Mouse (Mus musculus): ENCODE data around the gene AY358078. TPM values are rescaled to one million over a fixed set of nuclear protein-coding genes. Genes with fewer than 3 reads are reported as not detected.

Gene AY358078
- total RNA-seq (2023), result not detected

GRCm38 (mm10) chr14:51799746-51800145, at the start of gene AY358078:
Gene AY358078 (plus strand): TSS chr14:51800046.

GRCm38 (mm10) chr14:51773490-51773889, 26.4 kb upstream of the AY358078 start, which contains the start of gene Ang4:
Gene Ang4 (minus strand): TSS chr14:51773590.

GRCm38 (mm10) chr14:51853399-51853798, 53.6 kb downstream of the AY358078 start, which contains the start of gene Ear6:
Gene Ear6 (plus strand): TSS chr14:51853699.

Other genes starting within 250 kb of the AY358078 start
- not detected for gene Gm5622, start 247.3 kb upstream of the AY358078 start, total RNA-seq (2023)
- not detected for gene Gm17175, start 226.0 kb upstream of the AY358078 start, total RNA-seq (2023)
- gene Gm17174, start 207.9 kb upstream of the AY358078 start, total RNA-seq (2023), result not detected
- not detected for gene Gm17078, start 188.7 kb upstream of the AY358078 start, total RNA-seq (2023)
- not detected for gene Gm4181, start 164.4 kb upstream of the AY358078 start, total RNA-seq (2023)
- not detected for gene Gm17079, start 104.6 kb upstream of the AY358078 start, total RNA-seq (2023)
- gene Gm5800, start 82.9 kb upstream of the AY358078 start, total RNA-seq (2023), result not detected
- gene Ang4, start 26.5 kb upstream of the AY358078 start, total RNA-seq (2023), result not detected
- gene Ear6, start 53.7 kb downstream of the AY358078 start, total RNA-seq (2023), result under 1 TPM in 1 of 2 experiments, not detected in 1; 0.79 TPM
- gene Mettl17, start 84.8 kb downstream of the AY358078 start, total RNA-seq (2023), result 10 to 100 TPM; 33.4 to 42.7 TPM
- under 1 TPM; 0.18 to 0.49 TPM for gene Slc39a2, start 92.8 kb downstream of the AY358078 start, total RNA-seq (2023)
- 1 to 10 TPM; 1.8 TPM for gene Ndrg2, start 114.1 kb downstream of the AY358078 start, total RNA-seq (2023)
- gene Tppp2, start 118.4 kb downstream of the AY358078 start, total RNA-seq (2023), result not detected
- gene Rnase13, start 122.7 kb downstream of the AY358078 start, total RNA-seq (2023), result not detected
- 1 to 10 TPM; 3.7 to 4.6 TPM for gene Arhgef40, start 184.7 kb downstream of the AY358078 start, total RNA-seq (2023)
- not detected for gene Tmem253, start 215.6 kb downstream of the AY358078 start, total RNA-seq (2023)
- gene Zfp219, start 220.7 kb downstream of the AY358078 start, total RNA-seq (2023), result 10 to 100 TPM; 20.4 to 20.7 TPM
- not detected for gene Olfr221, start 242.4 kb downstream of the AY358078 start, total RNA-seq (2023)